Mouse (Mus musculus) thymus, adult 2 months (tissue): ENCODE data around the gene Fars2.

Source experiments
- CTCF ChIP-seq: fragments of 200-500 bp; IDR thresholded peaks from 2 replicates; pipeline ENCODE4 v1.5.1; 2012; ENCODE audit warnings: mild to moderate bottlenecking, control low read depth, low read length, moderate library complexity, borderline replicate concordance; ENCODE audit not compliant: control insufficient read depth, poor library complexity, insufficient read depth; ENCODE audit errors: extremely low read depth
- POLR2A ChIP-seq: fragments of 200-500 bp; IDR thresholded peaks from 2 replicates; pipeline ENCODE4 v1.6.1; 2012; ENCODE audit warnings: mild to moderate bottlenecking, low read length, control low read depth, moderate library complexity; ENCODE audit not compliant: control insufficient read depth, poor library complexity, insufficient read depth; ENCODE audit errors: extremely low read depth

DNA sequence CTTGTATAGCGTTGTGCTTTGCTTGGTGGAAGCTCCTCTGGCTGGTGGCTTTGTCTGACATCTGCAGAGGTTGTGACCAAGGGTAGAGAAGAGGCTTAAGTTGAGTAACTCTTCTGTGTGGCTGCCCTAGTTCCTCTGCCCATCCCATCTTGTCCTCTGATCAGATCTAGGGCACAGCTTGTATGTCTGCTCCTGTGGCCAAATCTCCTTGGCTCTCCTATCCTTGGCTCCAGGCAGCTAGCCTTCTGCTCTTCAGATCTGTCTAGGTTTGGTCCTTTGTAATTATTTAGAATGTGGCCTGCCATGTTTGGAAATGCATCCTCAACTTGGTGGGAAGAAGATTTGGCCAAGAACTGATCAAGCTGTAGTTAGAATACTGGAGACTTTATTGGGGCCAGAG, 150.2 kb downstream of the Fars2 start:
- TF ChIP-seq CTCF (no peak), POLR2A (no peak)
